11 mouse cellular contexts compared by ENCODE assay signal in genomic region chr4:123438414-123438813, GRCm38 (mm10).
DNase-seq lines count a peak whose midpoint lies in the region; ATAC-seq lines count a peak whose summit lies in the region.
"Had no signal": no experiment of that assay in that cellular context is flagged by ENCODE, and none has a peak within 500 bp of the region (broad histone marks: within the 10 kb centered on the region; RNA-seq: fewer than 3 reads in every experiment).

No protein-coding gene starts in this region.

- H3K27ac ChIP-seq in midbrain, embryonic 14.5 days (replicated peaks; ENCODE audit: low read depth, low read length), result no peak overlapping the region

- WGBS in midbrain, embryonic 14.5 days, result 90% methylated on average over 5 of the region's 5 CpGs

- no peaks in the 10 kb centered on the region for H3K4me1 ChIP-seq in midbrain, embryonic 14.5 days (ENCODE audit: control insufficient read depth, insufficient read depth, low read length)

- ATAC-seq in midbrain, embryonic 14.5 days (ENCODE audit: low FRiP score, low TSS enrichment), result no peak
- ATAC-seq: forebrain, embryonic 16.5 days; liver, postnatal 0 days had no signal

- peaks cover 89% of the 10 kb centered on the region for H3K36me3 ChIP-seq in midbrain, embryonic 14.5 days (ENCODE audit: control insufficient read depth, insufficient read depth, low read length)

- no peak overlapping the region for H3K9ac ChIP-seq in midbrain, embryonic 14.5 days (replicated peaks; ENCODE audit: low read length)
- H3K9ac ChIP-seq: liver, postnatal 0 days had no signal

- DNase-seq in adrenal gland, adult 2 months, result peak; percentile 46
- no peak for DNase-seq in adrenal gland, adult 8-10 months
- DNase-seq in adrenal gland, postnatal 14 days, result peak; percentile 43
- DNase-seq in gastrocnemius, postnatal 14 days, result peak; percentile 74
- DNase-seq in kidney, postnatal 10 days, result peak; percentile 87
- DNase-seq in midbrain, embryonic 14.5 days, result no peak
- DNase-seq in spleen, postnatal 10 days (ENCODE audit: low spot score in 2 of 2), result no peak
- DNase-seq in layer of hippocampus, adult 9-10 months (ENCODE audit: low spot score), result no peak
- DNase-seq: liver, postnatal 0 days; spleen, adult 18-20 months had no signal

- H3K9me3 ChIP-seq in midbrain, embryonic 14.5 days (ENCODE audit: control insufficient read depth, low read length), result no peaks in the 10 kb centered on the region

- H3K4me2 ChIP-seq in midbrain, embryonic 14.5 days (ENCODE audit: low read length), result no peak overlapping the region

- intact Hi-C loops in gastrocnemius, postnatal 14 days (cut with DNase I; ENCODE audit: low total_unique reads), result no loop called here

- H3K27me3 ChIP-seq in midbrain, embryonic 14.5 days (ENCODE audit: control insufficient read depth, insufficient read depth, low read length), result no peaks in the 10 kb centered on the region

- H3K4me3 ChIP-seq in midbrain, embryonic 14.5 days (replicated peaks; ENCODE audit: low read depth, low read length), result no peak overlapping the region

Comparison
In these comparisons a context has a peak if more than half of its experiments do, and no peak if none do; other contexts are left out.
1. DNase-seq: peak in adrenal gland, adult 2 months (single experiment), adrenal gland, postnatal 14 days (single experiment), gastrocnemius, postnatal 14 days (single experiment) and kidney, postnatal 10 days (single experiment); none in adrenal gland, adult 8-10 months (single experiment), midbrain, embryonic 14.5 days (single experiment), spleen, postnatal 10 days (0 of 2) and layer of hippocampus, adult 9-10 months (single experiment).